Mouse (Mus musculus) heart, embryonic 11.5 days (tissue): Measurements from ENCODE around the gene Sh3bp1. TPM values are rescaled to one million over a fixed set of nuclear protein-coding genes. Genes with fewer than 3 reads are reported as not detected.

Experiments used
- ATAC-seq: fragments of 200-750 bp; cut with Nextera tagmentation; replicated peaks from 2 replicates; pipeline ENCODE4 v1.8.0; 2017; ENCODE audit warnings: moderate library complexity; ENCODE audit not compliant: insufficient number of reproducible peaks, low FRiP score, low TSS enrichment
- H3K27ac ChIP-seq: fragments of 300-500 bp; sonication (generic); 2 replicates; pipeline ENCODE4 v1.5.1; 2014; ENCODE audit warnings: mild to moderate bottlenecking, low read depth, low read length
- H3K27me3 ChIP-seq: fragments of 300-500 bp; sonication (generic); 2 replicates; pipeline ENCODE4 v1.6.1; 2014; ENCODE audit warnings: mild to moderate bottlenecking, low read length, mixed read lengths; ENCODE audit not compliant: control insufficient read depth, insufficient read depth
- H3K36me3 ChIP-seq: fragments of 300-500 bp; sonication (generic); 2 replicates; pipeline ENCODE4 v1.6.1; 2014; ENCODE audit warnings: mild to moderate bottlenecking, low read length, moderate library complexity, mixed read lengths; ENCODE audit not compliant: control insufficient read depth, insufficient read depth
- H3K4me1 ChIP-seq: fragments of 300-500 bp; sonication (generic); 2 replicates; pipeline ENCODE4 v1.6.1; 2014; ENCODE audit warnings: low read length; ENCODE audit not compliant: control insufficient read depth, insufficient read depth
- H3K4me2 ChIP-seq: fragments of 300-500 bp; sonication (generic); 2 replicates; pipeline ENCODE4 v1.6.1; 2014; ENCODE audit warnings: mild to moderate bottlenecking, moderate library complexity
- H3K4me3 ChIP-seq: fragments of 300-500 bp; sonication (generic); 2 replicates; pipeline ENCODE4 v1.5.1; 2014; ENCODE audit warnings: low read depth, low read length
- H3K9ac ChIP-seq: fragments of 300-500 bp; sonication (generic); 2 replicates; pipeline ENCODE4 v1.6.1; 2014; ENCODE audit warnings: mild to moderate bottlenecking, low read depth, low read length, moderate library complexity
- H3K9me3 ChIP-seq: fragments of 300-500 bp; sonication (generic); replicated peaks from 2 replicates; pipeline ENCODE4 v1.6.1; 2016; ENCODE audit warnings: low read length; ENCODE audit not compliant: control insufficient read depth
- WGBS: fragments of 180-500 bp; shearing (Covaris S2); extraction: QIAGEN DNeasy Blood & Tissue Kit; methylation state at CpG from one replicate; pipeline ENCODE4 v1.1.7; 2014; ENCODE audit not compliant: insufficient replicate concordance; 5-methylcytosine and 5-hydroxymethylcytosine counted together
- polyA plus RNA-seq: library from polyadenylated mRNA; unstranded; fragments of >200 nt; fragmentation: Nextera tagmentation; extraction: Ambion mirVana; gene quantifications from 2 replicates; pipeline ENCODE4 v1.2.1, GENCODE M21; 2014

Sh3bp1 gene
- polyA plus RNA-seq, 1 experiment from 2014 or later, result 25.0 TPM

GRCm38 (mm10) chr15:78889401-78889853 is 10.1 kb upstream of the Sh3bp1 start:
- ATAC-seq, result peak; percentile 40; the same call in 1 of the 2 replicates

GRCm38 (mm10) chr15:78892440-78892839 is 7.1 kb upstream of the Sh3bp1 start:
- 0 out of 2 replicates have a peak overlapping the region, but pooled peaks have one; percentile 7 for H3K27ac ChIP-seq
- no peaks in the 10 kb centered on the region for H3K9me3 ChIP-seq
- H3K4me1 ChIP-seq, result peaks cover 73% of the 10 kb centered on the region
- peak overlapping the region; percentile 6 for H3K4me2 ChIP-seq
- H3K9ac ChIP-seq, result peak overlapping the region; percentile 28
- no peak overlapping the region for H3K4me3 ChIP-seq
- 0 out of 2 replicates have a peak, but pooled peaks have one; percentile 20 for ATAC-seq
- no peaks in the 10 kb centered on the region for H3K27me3 ChIP-seq
- WGBS, result 22% methylated on average over 7 of the region's 7 CpGs
- H3K36me3 ChIP-seq, result peaks cover 23% of the 10 kb centered on the region

More at GRCm38 (mm10) chr15:78889401-78889853, 10.1 kb upstream of the Sh3bp1 start:
- Histone ChIP-seq H3K9me3 (no peaks in the 10 kb centered on the region), H3K4me3 (no peak overlapping the region), H3K27me3 (no peaks in the 10 kb centered on the region), H3K27ac (peak overlapping the region; percentile 50; the same call in 1 of the 2 replicates), H3K36me3 (peaks cover 34% of the 10 kb centered on the region), H3K4me1 (peaks cover 49% of the 10 kb centered on the region), H3K4me2 (peak overlapping the region; percentile 7; the same call in 1 of the 2 replicates), H3K9ac (no peak overlapping the region)
- WGBS, result 32% methylated on average over 12 of the region's 13 CpGs

- Histone ChIP-seq H3K4me3 (no peak overlapping the region), H3K4me1 (peaks cover 77% of the 10 kb centered on the region), H3K9me3 (no peaks in the 10 kb centered on the region), H3K36me3 (peaks cover 13% of the 10 kb centered on the region), H3K4me2 (no peak overlapping the region; the same call in 1 of the 2 replicates), H3K9ac (peak overlapping the region; percentile 43; the same call in 1 of the 2 replicates), H3K27me3 (no peaks in the 10 kb centered on the region), H3K27ac (peak overlapping the region; percentile 68)
- WGBS, result 60% methylated on average over 13 of the region's 13 CpGs
- ATAC-seq, result no peak
These were observed 4.8 kb upstream of the Sh3bp1 start for GRCm38 (mm10) chr15:78894726-78895125.

DNA sequence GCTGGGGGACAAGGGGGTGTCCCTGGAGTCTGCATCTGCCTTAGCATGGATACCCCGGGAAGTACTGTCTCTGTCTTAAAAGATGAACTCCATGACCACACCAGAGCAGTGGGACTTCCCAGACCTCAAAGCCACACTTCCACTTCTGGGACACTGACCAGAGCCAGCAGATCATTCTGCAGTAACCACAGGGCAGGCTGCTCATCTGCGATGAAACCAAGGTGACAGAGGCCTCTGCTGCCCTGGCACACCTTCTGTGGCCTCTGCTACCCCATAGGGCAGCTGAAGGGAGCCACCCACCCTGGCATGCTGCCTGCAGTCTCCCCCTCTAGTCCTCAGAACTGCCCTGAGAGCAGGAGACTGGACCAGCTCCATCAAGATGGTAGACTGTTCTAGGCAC is 3.8 kb upstream of the Sh3bp1 start:
- no peaks in the 10 kb centered on the region for H3K27me3 ChIP-seq
- no peak overlapping the region for H3K4me2 ChIP-seq
- H3K9me3 ChIP-seq, result no peaks in the 10 kb centered on the region
- no peak overlapping the region for H3K4me3 ChIP-seq
- H3K36me3 ChIP-seq, result peaks cover 13% of the 10 kb centered on the region
- H3K9ac ChIP-seq, result 0 out of 2 replicates have a peak overlapping the region, but pooled peaks have one; percentile 58
- 94% methylated on average over 2 of the region's 2 CpGs for WGBS
- no peak for ATAC-seq
- peaks cover 78% of the 10 kb centered on the region for H3K4me1 ChIP-seq
- 0 out of 2 replicates have a peak overlapping the region, but pooled peaks have one; percentile 35 for H3K27ac ChIP-seq

GRCm38 (mm10) chr15:78896149-78896548 is 3.4 kb upstream of the Sh3bp1 start:
- H3K4me3 ChIP-seq, result no peak overlapping the region
- ATAC-seq, result no peak
- peaks cover 82% of the 10 kb centered on the region for H3K4me1 ChIP-seq
- H3K9me3 ChIP-seq, result no peaks in the 10 kb centered on the region
- H3K27ac ChIP-seq, result 0 out of 2 replicates have a peak overlapping the region, but pooled peaks have one; percentile 35
- 73% methylated on average over 3 of the region's 3 CpGs for WGBS
- 0 out of 2 replicates have a peak overlapping the region, but pooled peaks have one; percentile 58 for H3K9ac ChIP-seq
- H3K27me3 ChIP-seq, result no peaks in the 10 kb centered on the region
- peak overlapping the region; percentile 29 for H3K4me2 ChIP-seq
- peaks cover 13% of the 10 kb centered on the region for H3K36me3 ChIP-seq

DNA sequence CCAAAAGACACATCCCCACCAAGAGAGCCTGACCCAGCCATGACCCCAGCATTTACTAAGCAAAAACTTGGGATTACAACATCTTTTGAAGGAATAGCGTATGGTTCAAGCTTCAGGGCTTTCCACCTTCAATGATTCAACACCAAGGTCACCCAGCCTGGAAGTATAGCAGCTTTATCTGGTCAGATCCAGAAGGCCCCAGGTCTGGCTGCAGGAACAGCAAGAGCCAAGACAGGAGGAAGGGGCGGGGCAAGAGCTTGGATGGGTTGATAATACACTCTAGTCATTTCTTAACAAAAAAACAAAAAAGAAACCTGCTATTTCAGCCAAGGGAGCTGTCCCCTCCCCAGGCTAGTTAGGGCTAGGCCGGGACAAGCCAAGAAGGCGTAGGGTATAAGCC is 2.1 kb upstream of the Sh3bp1 start:
- no peak overlapping the region for H3K4me2 ChIP-seq
- no peak for ATAC-seq
- H3K27me3 ChIP-seq, result no peaks in the 10 kb centered on the region
- H3K27ac ChIP-seq, result no peak overlapping the region
- no peak overlapping the region for H3K9ac ChIP-seq
- 0 out of 2 replicates have a peak, but pooled peaks cover 4% of the 10 kb centered on the region for H3K36me3 ChIP-seq
- no peak overlapping the region for H3K4me3 ChIP-seq
- peaks cover 73% of the 10 kb centered on the region for H3K4me1 ChIP-seq
- H3K9me3 ChIP-seq, result no peaks in the 10 kb centered on the region
- WGBS, result 77% methylated on average over 4 of the region's 4 CpGs

DNA sequence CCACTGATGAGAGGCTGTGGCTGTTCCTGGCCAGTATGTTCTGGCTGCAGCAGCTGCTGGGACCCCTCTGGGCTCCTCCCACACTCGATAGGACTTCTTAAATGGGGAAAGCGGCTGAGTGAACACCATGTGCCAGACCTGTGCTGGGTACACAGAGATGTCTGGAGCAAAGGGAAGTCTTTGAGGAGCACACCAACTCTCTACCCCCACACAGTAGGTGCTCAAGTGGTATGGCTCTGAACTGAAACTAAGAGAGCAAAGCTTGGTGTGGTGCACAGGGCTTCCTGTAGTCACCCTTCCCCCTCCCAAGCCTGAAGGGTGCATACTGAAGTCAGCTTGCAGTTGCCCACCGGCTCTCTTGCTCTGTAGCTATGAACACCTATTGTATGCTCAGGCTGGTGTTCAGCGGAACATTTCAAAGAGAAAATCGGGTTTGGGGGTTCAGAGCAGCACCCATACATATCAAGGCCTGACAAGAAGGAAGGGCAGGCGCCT is 1.0 kb upstream of the Sh3bp1 start:
- Histone ChIP-seq H3K4me1 (peaks cover 62% of the 10 kb centered on the region), H3K9me3 (no peaks in the 10 kb centered on the region), H3K27ac (peak overlapping the region; percentile 73; the same call in 1 of the 2 replicates), H3K4me3 (peak overlapping the region; percentile 81; the same call in 1 of the 2 replicates), H3K36me3 (peaks cover 7% of the 10 kb centered on the region), H3K27me3 (no peaks in the 10 kb centered on the region), H3K4me2 (peak overlapping the region; percentile 92), H3K9ac (no peak overlapping the region; the same call in 1 of the 2 replicates)
- WGBS, result 37% methylated on average over 6 of the region's 6 CpGs
- ATAC-seq, result no peak

- H3K9ac ChIP-seq, result peak within 1 kb of the TSS; percentile 87
- H3K9me3 ChIP-seq, result no peaks in the 10 kb centered on the region
- peak within 1 kb of the TSS; percentile 92 for H3K4me2 ChIP-seq
- 3% methylated on average over 20 of the region's 20 CpGs for WGBS
- H3K27ac ChIP-seq, result peak within 1 kb of the TSS; percentile 73
- H3K36me3 ChIP-seq, result peaks cover 7% of the 10 kb centered on the region
- no peak for ATAC-seq
- no peaks in the 10 kb centered on the region for H3K27me3 ChIP-seq
- peaks cover 54% of the 10 kb centered on the region for H3K4me1 ChIP-seq
- H3K4me3 ChIP-seq, result peak within 1 kb of the TSS; percentile 81
These were observed 194 bp upstream of the Sh3bp1 start, which contains the start of gene Gm49510 for GRCm38 (mm10) chr15:78899409-78899739. TSS of gene Gm49510 (plus strand) at chr15:78899667.
